Mouse (Mus musculus) naive thymus-derived CD4-positive, alpha-beta T cell, adult 2 months (primary cell): ENCODE measurements around the gene Txnrd1.

Experiments used
- DNase-seq: peaks from one replicate; pipeline ENCODE4 v3.0.0-alpha.2; 2011; ENCODE audit warnings: low read depth

Txnrd1 gene

DNA sequence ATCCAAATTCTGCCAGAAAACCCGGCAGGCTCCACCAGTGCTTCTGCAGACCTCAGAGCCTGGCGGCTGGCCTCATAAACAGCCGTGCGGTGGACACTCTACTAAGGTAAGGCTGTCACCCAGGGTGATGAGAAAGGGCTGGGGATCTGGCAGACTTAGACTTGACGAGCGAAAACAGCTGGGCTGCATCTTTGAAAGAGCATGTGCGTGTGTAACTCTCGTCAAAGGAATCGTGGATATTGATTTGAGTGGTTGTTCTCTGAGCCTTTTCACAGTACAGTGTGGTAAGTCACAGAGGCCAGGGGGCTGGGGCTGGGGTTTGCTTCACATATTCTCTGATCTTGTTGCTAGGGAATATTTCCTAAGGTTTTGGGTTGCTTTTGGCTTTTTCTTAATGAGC is at the start of gene Txnrd1:
Txnrd1 (plus strand) TSS at position 26 of the 400 bp plus-strand sequence.
- DNase-seq, result no peak

GRCm38 (mm10) chr10:82789181-82789580 is 44.6 kb upstream of the Txnrd1 start:
- no peak for DNase-seq

DNA sequence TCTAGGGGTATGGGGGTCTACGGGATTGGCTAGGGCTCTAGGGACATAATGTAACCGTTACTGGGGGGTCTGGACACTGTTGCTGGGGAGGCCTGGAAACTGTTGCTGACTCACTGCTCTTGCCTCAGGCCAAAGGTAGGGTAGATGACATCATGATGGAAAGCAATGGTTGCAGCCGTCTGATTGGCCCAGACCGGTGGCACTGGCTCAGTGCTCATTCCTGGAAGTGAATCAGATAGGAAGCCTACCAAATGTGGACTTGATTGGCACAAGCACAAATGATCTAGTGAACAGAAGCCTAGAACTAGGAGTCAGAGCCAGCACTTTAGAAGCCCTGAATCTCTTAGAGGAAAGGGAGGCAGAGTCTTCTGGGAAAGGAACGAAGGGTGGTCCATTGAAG is 43.2 kb upstream of the Txnrd1 start:
- no peak for DNase-seq

GRCm38 (mm10) chr10:82791713-82792112 is 42.0 kb upstream of the Txnrd1 start:
- DNase-seq, result no peak

DNA sequence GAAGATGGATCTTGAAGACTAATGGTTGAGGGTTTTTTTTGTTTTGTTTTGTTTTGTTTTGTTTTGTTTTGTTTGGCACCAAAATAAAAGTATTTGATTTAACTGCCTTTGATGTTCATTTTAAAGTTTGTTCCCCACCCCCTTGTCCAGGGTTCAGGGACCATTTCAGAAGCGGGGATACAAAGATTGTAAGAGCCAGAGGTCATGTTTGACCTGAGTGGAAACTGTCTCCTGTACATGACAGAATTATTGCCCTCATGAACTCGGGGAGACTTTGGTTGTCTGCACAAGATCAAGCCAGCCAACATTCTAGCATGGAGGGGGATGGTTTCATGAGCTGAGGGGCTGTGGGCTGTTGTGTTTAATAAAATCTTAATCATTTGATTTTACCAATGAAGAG is 41.4 kb upstream of the Txnrd1 start:
- no peak for DNase-seq

DNA sequence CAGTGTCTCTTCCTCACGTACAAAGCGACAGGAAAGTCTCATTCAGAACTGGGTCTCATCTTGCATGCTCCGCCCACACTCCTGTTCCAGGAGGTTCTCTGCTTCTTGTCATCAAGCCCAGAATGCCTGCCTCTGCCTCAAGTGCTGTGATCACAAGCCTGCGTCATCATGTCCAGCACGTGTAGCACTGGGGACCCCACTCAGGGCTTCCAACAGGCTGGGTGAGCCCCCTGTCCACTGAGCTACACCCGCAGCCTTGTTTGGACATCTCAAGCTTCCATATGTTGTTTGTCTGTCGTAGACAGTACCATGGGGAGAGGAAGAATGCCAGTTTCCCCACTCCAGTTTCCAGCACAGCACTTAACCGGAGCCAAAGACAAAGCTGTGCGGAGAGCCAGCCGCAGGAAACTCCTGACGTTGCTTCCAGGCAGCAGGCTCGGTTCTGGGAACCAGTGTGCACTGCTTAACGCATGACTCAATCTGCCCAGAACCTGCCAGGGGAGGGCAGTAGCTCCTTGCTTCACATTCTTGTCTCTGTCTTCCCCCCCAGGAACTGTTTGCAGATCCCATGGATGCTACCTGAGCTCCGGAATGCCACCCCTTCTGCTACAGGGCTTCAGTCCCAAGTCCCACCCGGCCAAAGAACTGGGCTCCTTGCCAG is 38.5 kb upstream of the Txnrd1 start:
- peak; percentile 33 for DNase-seq

- peak; percentile 14 for DNase-seq
Observed at GRCm38 (mm10) chr10:82795767-82796166, 38.0 kb upstream of the Txnrd1 start.

DNA sequence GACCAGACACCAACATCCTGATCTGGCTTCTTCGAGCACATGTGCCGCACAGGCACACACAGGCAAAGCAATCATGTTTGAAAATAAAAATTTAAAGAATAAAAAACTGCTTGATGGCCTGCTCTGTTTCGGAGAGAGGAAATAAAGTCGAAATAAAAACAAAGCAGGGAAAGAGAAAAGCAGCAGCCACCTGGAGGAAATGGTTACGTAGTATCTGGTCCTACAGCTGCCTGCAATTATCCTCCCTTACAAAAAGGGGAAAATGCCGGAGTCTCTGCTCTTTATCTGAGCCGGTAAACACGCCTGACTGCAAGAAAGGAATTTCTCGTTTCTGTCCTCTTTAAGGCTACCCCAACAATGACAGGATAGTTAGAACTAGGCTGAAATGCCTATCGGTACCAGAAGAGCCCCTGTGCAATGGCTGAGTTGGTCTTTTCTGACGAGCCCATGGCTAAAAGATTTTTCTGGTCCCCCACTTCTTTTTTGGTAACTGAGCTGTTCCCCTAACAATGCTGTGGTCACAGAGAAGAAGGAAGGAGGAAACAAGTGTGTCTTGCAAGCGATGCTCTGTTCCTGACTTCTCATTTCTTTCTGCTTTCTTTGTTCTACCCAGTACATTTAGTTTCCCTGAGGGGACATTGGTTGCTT is 37.2 kb upstream of the Txnrd1 start:
- peak; percentile 28 for DNase-seq

DNA sequence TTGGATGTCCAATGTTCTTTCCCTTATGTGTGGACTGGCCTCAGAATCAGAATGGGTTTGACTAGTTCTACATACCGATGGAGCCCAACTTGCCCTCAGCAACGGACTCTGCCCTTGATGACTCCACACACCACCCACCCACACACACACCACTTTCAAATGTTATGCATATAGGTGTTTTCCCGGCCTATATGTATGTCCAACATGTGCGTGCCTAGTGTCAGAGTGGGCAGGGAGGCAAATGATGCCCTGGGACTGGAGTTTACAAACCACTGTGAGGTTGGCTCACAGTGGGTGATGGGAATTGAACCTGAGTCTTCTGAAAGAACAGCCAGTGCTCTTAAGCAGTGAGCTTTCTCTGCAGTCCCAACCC is 36.6 kb upstream of the Txnrd1 start:
- DNase-seq, result no peak

GRCm38 (mm10) chr10:82798312-82798933 is 35.3 kb upstream of the Txnrd1 start:
- no peak for DNase-seq

- DNase-seq, result no peak
Observed at GRCm38 (mm10) chr10:82800094-82800493, 33.7 kb upstream of the Txnrd1 start.

DNA sequence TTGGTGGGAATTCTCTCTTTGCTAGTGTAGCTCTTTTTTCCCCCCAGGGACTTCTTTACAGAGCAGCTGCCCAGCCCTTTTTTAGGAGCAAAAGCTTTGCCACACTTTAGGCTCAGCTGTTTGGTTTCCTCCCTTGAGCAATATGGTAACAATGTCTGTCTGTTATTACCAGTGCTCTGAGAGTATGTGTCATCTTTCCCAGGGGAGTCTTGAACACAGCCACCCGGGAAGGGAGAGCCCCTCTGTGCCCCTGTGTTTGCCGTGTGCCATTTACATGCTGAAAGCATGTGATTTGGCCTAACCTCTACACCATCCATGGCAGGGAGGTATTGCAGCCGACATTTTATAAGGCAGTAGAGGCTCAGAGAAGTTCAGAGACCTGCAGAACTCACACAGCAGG is 29.4 kb upstream of the Txnrd1 start:
- no peak for DNase-seq

DNA sequence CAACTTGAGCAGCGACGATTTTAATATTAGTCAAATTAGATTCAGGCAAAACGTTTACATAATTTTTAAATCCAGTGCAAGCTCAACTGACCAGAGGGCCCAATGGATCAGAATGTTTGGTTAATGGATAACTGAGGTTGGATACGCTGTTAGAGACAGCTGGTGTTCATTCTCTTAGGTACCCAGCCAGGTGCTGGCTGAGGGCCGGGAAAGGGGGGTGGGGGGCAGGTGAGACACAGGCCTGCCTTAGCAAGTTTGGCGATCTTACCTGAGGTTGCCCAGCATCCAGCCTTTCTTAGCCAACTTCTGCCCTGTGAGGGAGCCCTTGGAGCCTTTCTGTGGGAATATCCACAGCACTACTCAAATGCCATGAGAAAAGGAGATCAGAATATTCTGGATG is 28.6 kb upstream of the Txnrd1 start:
- no peak for DNase-seq

DNA sequence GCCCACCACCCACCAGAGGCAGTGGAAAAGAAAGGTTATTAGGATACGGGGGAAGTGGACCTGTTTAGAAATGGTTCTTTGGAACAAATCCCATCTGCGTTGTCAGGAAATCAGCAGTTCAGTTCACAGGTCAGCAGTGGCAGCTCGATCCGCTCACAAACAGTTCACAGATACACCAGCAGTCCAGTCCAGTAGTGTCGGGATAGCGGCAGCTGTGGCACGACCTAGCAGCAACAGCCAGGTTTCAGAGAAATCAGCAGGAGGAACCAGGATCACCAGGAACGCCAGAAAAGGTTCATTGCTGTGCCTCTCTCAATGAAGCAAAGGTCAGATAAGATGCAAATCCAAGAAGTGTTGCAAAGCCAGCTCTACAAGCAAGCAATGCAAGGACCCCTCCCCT is 27.3 kb upstream of the Txnrd1 start:
- no peak for DNase-seq

DNA sequence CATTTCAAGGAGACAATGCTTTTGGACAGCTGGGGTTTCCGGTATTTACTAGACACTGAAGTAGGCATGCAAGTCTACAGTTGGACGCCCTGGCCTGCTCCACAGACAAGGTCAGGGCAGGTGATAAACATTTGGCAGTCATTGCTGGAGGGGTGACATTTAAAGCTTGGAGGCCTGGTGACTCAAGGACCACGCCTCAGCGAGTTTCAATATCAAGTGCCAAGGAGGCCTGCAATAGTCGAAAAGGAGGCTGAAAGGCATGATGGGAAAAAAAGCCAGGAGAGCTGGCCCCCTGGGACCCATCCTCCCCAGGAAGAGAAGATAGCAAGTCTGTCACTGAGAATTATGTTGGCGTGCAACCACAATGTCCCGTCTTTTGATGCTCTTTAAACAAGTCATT is 26.5 kb upstream of the Txnrd1 start:
- no peak for DNase-seq

DNA sequence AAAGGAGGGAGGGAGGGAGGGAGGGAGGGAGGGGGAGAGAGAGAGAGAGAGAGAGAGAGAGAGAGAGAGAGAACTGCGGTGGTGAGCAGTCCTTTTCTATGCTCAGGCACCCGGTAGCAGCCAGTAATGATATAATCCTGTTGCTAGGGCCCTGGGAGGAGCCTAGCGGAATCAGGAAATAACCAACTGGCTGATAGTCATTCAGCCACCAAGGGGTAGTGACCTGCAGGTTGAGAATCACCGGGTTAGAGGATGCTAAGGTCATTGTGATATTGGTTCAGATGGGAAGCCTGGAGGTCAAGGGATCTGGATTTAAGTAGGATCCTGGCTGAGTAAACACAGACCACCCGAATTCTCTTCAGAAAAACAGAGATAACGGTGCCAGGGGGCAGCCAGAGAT is 25.6 kb upstream of the Txnrd1 start:
- DNase-seq, result no peak

DNA sequence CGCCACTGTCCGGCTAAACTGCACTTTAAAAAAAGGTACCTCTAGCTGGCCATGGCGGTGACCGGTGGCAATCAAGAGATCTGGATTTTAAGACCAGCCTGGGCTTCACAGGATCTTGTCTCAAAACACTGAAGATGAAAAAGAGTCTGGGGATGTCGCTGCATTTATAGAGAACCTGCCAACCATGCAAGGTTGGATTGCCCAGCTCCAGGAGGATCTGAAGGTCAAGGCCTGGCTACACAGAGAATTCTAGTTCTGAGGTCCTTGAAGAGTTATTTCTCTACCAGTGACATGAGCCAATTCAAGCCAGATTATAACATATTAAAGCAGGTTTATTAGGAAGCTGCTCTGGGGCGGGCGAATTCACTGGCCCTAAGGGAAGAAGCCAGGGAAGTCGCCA is 24.9 kb upstream of the Txnrd1 start:
- no peak for DNase-seq

- no peak for DNase-seq
Observed at GRCm38 (mm10) chr10:82809352-82809751, 24.4 kb upstream of the Txnrd1 start.

DNA sequence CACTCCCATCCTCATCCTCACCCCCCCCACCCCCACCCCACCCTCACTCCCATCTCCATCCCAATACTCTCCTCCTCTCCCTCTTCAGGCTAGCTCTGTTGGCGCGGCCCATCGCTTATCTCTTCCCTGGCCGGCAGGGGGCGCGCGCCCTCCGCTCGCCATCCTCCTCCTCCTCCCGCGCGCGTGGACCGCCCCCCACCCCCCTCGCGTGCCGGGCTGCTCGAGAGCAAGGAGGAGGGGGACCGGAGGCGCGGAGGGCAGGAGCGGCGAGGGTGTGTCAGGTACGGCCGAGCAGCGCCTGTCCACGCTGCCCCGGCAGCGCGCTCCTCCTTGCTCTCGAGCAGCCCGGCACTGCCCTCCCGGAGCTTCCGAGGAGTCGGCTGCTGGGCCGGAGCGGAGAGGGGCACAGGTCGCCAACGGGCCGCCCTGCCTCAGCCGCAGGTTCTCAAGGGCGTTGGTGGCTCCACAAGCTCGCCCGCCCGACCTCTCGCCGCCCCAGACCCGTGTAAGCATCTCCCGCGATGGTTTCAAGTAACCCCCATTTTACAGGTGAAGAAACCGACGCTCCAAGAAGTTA is 21.8 kb upstream of the Txnrd1 start:
- peak; percentile 87 for DNase-seq

GRCm38 (mm10) chr10:82814096-82814970 is 19.4 kb upstream of the Txnrd1 start:
- peak; percentile 28 for DNase-seq

- no peak for DNase-seq
Observed at GRCm38 (mm10) chr10:82816441-82816840, 17.3 kb upstream of the Txnrd1 start.

- no peak for DNase-seq
Observed at GRCm38 (mm10) chr10:82817514-82817913, 16.2 kb upstream of the Txnrd1 start.
